Mouse (Mus musculus) midbrain, postnatal 0 days (tissue): Measurements from ENCODE around the gene Supt5. TPM values are rescaled to one million over a fixed set of nuclear protein-coding genes. Genes with fewer than 3 reads are reported as not detected.

Experiments used
- ATAC-seq: fragments of 200-750 bp; cut with Nextera tagmentation; 2 replicates; pipeline ENCODE4 v1.8.0; 2017; ENCODE audit warnings: moderate number of reproducible peaks, mild to moderate bottlenecking, moderate TSS enrichment, moderate library complexity; ENCODE audit not compliant: low FRiP score
- DNase-seq: peaks from one replicate; pipeline ENCODE4 v3.0.0-alpha.2; 2015; ENCODE audit warnings: low spot score
- H3K27ac ChIP-seq: fragments of 300-500 bp; sonication (generic); 2 replicates; pipeline ENCODE4 v1.5.1; 2014; ENCODE audit warnings: low read depth, mild to moderate bottlenecking, low read length, mixed read lengths
- H3K27me3 ChIP-seq: fragments of 300-500 bp; sonication (generic); 2 replicates; pipeline ENCODE4 v1.6.1; 2014; ENCODE audit warnings: low read length, control low read depth, mixed read lengths; ENCODE audit not compliant: insufficient read depth
- H3K36me3 ChIP-seq: fragments of 300-500 bp; sonication (generic); 2 replicates; pipeline ENCODE4 v1.6.1; 2014; ENCODE audit warnings: low read length, control low read depth, mixed read lengths; ENCODE audit not compliant: insufficient read depth
- H3K4me1 ChIP-seq: fragments of 300-500 bp; sonication (generic); 2 replicates; pipeline ENCODE4 v1.6.1; 2014; ENCODE audit warnings: mild to moderate bottlenecking, control low read depth, antibody characterized with exemption, low read length, mixed read lengths; ENCODE audit not compliant: insufficient read depth
- H3K4me2 ChIP-seq: fragments of 300-500 bp; sonication (generic); 2 replicates; pipeline ENCODE4 v1.6.1; 2014; ENCODE audit warnings: low read depth, mild to moderate bottlenecking, low read length, mixed read lengths; ENCODE audit not compliant: poor library complexity, severe bottlenecking
- H3K4me3 ChIP-seq: fragments of 300-500 bp; sonication (generic); 2 replicates; pipeline ENCODE4 v1.5.1; 2014; ENCODE audit warnings: low read depth, mild to moderate bottlenecking, low read length, moderate library complexity
- H3K9ac ChIP-seq: fragments of 300-500 bp; sonication (generic); replicated peaks from 2 replicates; pipeline ENCODE4 v1.6.1; 2014; ENCODE audit warnings: mild to moderate bottlenecking, low read length, moderate library complexity, mixed read lengths; ENCODE audit not compliant: poor library complexity, severe bottlenecking
- H3K9me3 ChIP-seq: fragments of 300-500 bp; sonication (generic); 2 replicates; pipeline ENCODE4 v1.6.1; 2016; ENCODE audit warnings: low read length, control low read depth
- CTCF ChIP-seq: IDR thresholded peaks from 2 replicates; pipeline ENCODE4 v1.5.1; 2016; ENCODE audit warnings: antibody characterized with exemption, mild to moderate bottlenecking
- WGBS: fragments of 180-500 bp; shearing (Covaris S2); extraction: QIAGEN DNeasy Blood & Tissue Kit; methylation state at CpG from one replicate; pipeline ENCODE4 v1.1.7; 2014; 5-methylcytosine and 5-hydroxymethylcytosine counted together
- polyA plus RNA-seq: library from polyadenylated mRNA; unstranded; fragments of >200 nt; fragmentation: Nextera tagmentation; extraction: Ambion mirVana; gene quantifications from 2 replicates; pipeline ENCODE4 v1.2.1, GENCODE M21; 2015
- total RNA-seq: library from RNA; depleted of rRNA; stranded (reverse); fragments of >200 nt; gene quantifications from 2 replicates; pipeline ENCODE4 v1.2.3, GENCODE M21; 2014

The Supt5 gene
- total and polyA plus RNA-seq, 2 experiments from 2014 or later = 84.8 to 104 TPM

- Histone ChIP-seq H3K4me3 (no peak overlapping the region), H3K27me3 (no peaks in the 10 kb centered on the region), H3K4me1 (peaks cover 10% of the 10 kb centered on the region; the same call in 1 of the 2 replicates), H3K4me2 (no peak overlapping the region), H3K36me3 (peaks cover 11% of the 10 kb centered on the region; the same call in 1 of the 2 replicates), H3K27ac (no peak overlapping the region), H3K9ac (no peak overlapping the region), H3K9me3 (no peaks in the 10 kb centered on the region)
- no peak for TF ChIP-seq CTCF
- ATAC-seq (no peak), DNase-seq (no peak)
- WGBS = 87% methylated on average over 16 of the region's 16 CpGs
These were observed 29.2 kb upstream of the Supt5 start for GRCm38 (mm10) chr7:28367663-28368275.

- ATAC-seq = no peak
- Histone ChIP-seq H3K4me3 (no peak overlapping the region), H3K9me3 (no peaks in the 10 kb centered on the region), H3K36me3 (peaks cover 24% of the 10 kb centered on the region), H3K27me3 (no peaks in the 10 kb centered on the region), H3K4me2 (no peak overlapping the region), H3K27ac (no peak overlapping the region), H3K9ac (no peak overlapping the region), H3K4me1 (no peaks in the 10 kb centered on the region)
- no peak for TF ChIP-seq CTCF
- DNase-seq = no peak
- WGBS = 81% methylated on average over 16 of the region's 16 CpGs
These were observed 24.0 kb upstream of the Supt5 start for GRCm38 (mm10) chr7:28362441-28363060.

GRCm38 (mm10) chr7:28361647-28362341, 23.2 kb upstream of the Supt5 start:
- Histone ChIP-seq H3K9me3 (no peaks in the 10 kb centered on the region), H3K4me1 (no peaks in the 10 kb centered on the region), H3K4me2 (no peak overlapping the region), H3K27ac (no peak overlapping the region), H3K27me3 (no peaks in the 10 kb centered on the region), H3K4me3 (no peak overlapping the region), H3K9ac (no peak overlapping the region), H3K36me3 (peaks cover 24% of the 10 kb centered on the region)
- DNase-seq (no peak), ATAC-seq (no peak)
- 97% methylated on average over 20 of the region's 20 CpGs for WGBS
- TF ChIP-seq CTCF = no peak

GRCm38 (mm10) chr7:28360291-28360690, 21.7 kb upstream of the Supt5 start:
- H3K9me3 ChIP-seq = no peaks in the 10 kb centered on the region
- H3K36me3 ChIP-seq = peaks cover 24% of the 10 kb centered on the region
- TF ChIP-seq CTCF = no peak
- H3K9ac ChIP-seq = no peak overlapping the region
- H3K4me3 ChIP-seq = no peak overlapping the region
- 94% methylated on average over 6 of the region's 6 CpGs for WGBS
- H3K4me2 ChIP-seq = no peak overlapping the region
- no peaks in the 10 kb centered on the region for H3K4me1 ChIP-seq
- no peak for ATAC-seq
- H3K27ac ChIP-seq = no peak overlapping the region
- DNase-seq = no peak
- H3K27me3 ChIP-seq = no peaks in the 10 kb centered on the region

- H3K36me3 ChIP-seq = peaks cover 23% of the 10 kb centered on the region
- ATAC-seq (no peak), DNase-seq (no peak)
- H3K9me3 ChIP-seq = no peaks in the 10 kb centered on the region
- no peaks in the 10 kb centered on the region for H3K27me3 ChIP-seq
- no peaks in the 10 kb centered on the region for H3K4me1 ChIP-seq
- no peak overlapping the region for H3K9ac ChIP-seq
- 91% methylated on average over 10 of the region's 10 CpGs for WGBS
- no peak overlapping the region for H3K4me2 ChIP-seq
- TF ChIP-seq CTCF = no peak
- no peak overlapping the region for H3K27ac ChIP-seq
- H3K4me3 ChIP-seq = no peak overlapping the region
These were observed 21.3 kb upstream of the Supt5 start for GRCm38 (mm10) chr7:28359854-28360253.

- Histone ChIP-seq H3K9me3 (no peaks in the 10 kb centered on the region), H3K4me3 (no peak overlapping the region), H3K36me3 (peaks cover 21% of the 10 kb centered on the region), H3K4me2 (no peak overlapping the region), H3K9ac (no peak overlapping the region), H3K27me3 (no peaks in the 10 kb centered on the region), H3K4me1 (no peaks in the 10 kb centered on the region), H3K27ac (peak overlapping the region; percentile 2; the same call in 1 of the 2 replicates)
- ATAC-seq (no peak), DNase-seq (no peak)
- WGBS = 40% methylated on average over 7 of the region's 7 CpGs
- TF ChIP-seq CTCF = no peak
These were observed 19.9 kb upstream of the Supt5 start for GRCm38 (mm10) chr7:28358431-28358830.
